Mouse (Mus musculus): ENCODE data around the gene Erbin.

DNA sequence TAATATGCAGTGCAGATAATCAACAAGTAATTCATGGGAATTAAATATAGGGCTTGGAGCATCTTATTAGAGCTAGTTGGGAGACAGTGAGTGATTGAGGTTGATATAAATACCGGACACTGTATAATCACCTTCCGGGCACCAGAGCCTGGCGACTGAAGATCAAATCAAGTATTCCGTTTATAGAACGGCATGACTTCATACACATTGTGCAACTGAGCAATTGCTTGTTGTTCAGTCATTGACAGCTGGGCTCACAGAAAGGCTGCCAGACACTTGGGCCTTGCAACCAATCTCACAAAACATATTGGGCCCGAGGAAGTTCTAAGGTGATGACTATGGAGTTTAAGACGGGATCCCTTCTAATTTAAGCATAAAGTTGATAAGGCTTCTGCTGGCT, 31.1 kb upstream of the Erbin start:
- TF ChIP-seq CTCF (IDR thresholded peaks at IDR 0.05; ENCODE audit: low read depth, low read length) (no peak), POLR2A (IDR thresholded peaks at IDR 0.05; ENCODE audit: extremely low read depth, insufficient read depth, low read length) (no peak)

Measured in liver, adult 2 months (tissue).